Mouse (Mus musculus) stomach, embryonic 14.5 days (tissue): ENCODE measurements around the gene Rabgap1l. TPM values are rescaled to one million over a fixed set of nuclear protein-coding genes. Genes with fewer than 3 reads are reported as not detected.
"Not testable (repeated sequence)": the region's sequence is repeated elsewhere in the genome, so short reads cannot be mapped to it uniquely, and the experiment has no call there.

ENCODE experiments used
- ATAC-seq: fragments of 200-750 bp; cut with Nextera tagmentation; 2 replicates; pipeline ENCODE4 v1.8.0; 2017; ENCODE audit warnings: low read depth, moderate TSS enrichment; ENCODE audit not compliant: insufficient number of reproducible peaks, insufficient read depth, low FRiP score
- H3K27ac ChIP-seq: fragments of 300-500 bp; sonication (generic); 2 replicates; pipeline ENCODE4 v1.5.1; 2014; ENCODE audit warnings: mild to moderate bottlenecking, low read length, moderate library complexity, mixed read lengths
- H3K27me3 ChIP-seq: fragments of 300-500 bp; sonication (generic); 2 replicates; pipeline ENCODE4 v1.6.1; 2014; ENCODE audit warnings: low read length, control low read depth, mixed read lengths; ENCODE audit not compliant: control insufficient read depth, insufficient read depth
- H3K36me3 ChIP-seq: fragments of 300-500 bp; sonication (generic); 2 replicates; pipeline ENCODE4 v1.6.1; 2014; ENCODE audit warnings: mild to moderate bottlenecking, control low read depth, low read length, moderate library complexity, mixed read lengths; ENCODE audit not compliant: control insufficient read depth, insufficient read depth
- H3K4me1 ChIP-seq: fragments of 300-500 bp; sonication (generic); 2 replicates; pipeline ENCODE4 v1.6.1; 2014; ENCODE audit warnings: low read length, control low read depth, mixed read lengths; ENCODE audit not compliant: control insufficient read depth, insufficient read depth
- H3K4me2 ChIP-seq: fragments of 300-500 bp; sonication (generic); replicated peaks from 2 replicates; pipeline ENCODE4 v1.6.1; 2014; ENCODE audit warnings: low read depth, low read length, control low read depth
- H3K4me3 ChIP-seq: fragments of 300-500 bp; sonication (generic); 2 replicates; pipeline ENCODE4 v1.5.1; 2014; ENCODE audit warnings: low read depth, low read length, control low read depth
- H3K9ac ChIP-seq: fragments of 300-500 bp; sonication (generic); replicated peaks from 2 replicates; pipeline ENCODE4 v1.6.1; 2014; ENCODE audit warnings: low read depth, mild to moderate bottlenecking, control low read depth, low read length, moderate library complexity, mixed read lengths
- H3K9me3 ChIP-seq: fragments of 300-500 bp; sonication (generic); 2 replicates; pipeline ENCODE4 v1.6.1; 2016; ENCODE audit warnings: low read depth, low read length, control low read depth; ENCODE audit not compliant: control insufficient read depth
- WGBS: fragments of 180-500 bp; shearing (Covaris S2); extraction: QIAGEN DNeasy Blood & Tissue Kit; methylation state at CpG from one replicate; pipeline ENCODE4 v1.1.7; 2014; 5-methylcytosine and 5-hydroxymethylcytosine counted together
- polyA plus RNA-seq: library from polyadenylated mRNA; unstranded; fragments of >200 nt; fragmentation: Nextera tagmentation; extraction: Ambion mirVana; gene quantifications from 2 replicates; pipeline ENCODE4 v1.2.1, GENCODE M21; 2014

Gene Rabgap1l
- polyA plus RNA-seq, 1 experiment from 2014 or later, result 26.7 TPM

DNA sequence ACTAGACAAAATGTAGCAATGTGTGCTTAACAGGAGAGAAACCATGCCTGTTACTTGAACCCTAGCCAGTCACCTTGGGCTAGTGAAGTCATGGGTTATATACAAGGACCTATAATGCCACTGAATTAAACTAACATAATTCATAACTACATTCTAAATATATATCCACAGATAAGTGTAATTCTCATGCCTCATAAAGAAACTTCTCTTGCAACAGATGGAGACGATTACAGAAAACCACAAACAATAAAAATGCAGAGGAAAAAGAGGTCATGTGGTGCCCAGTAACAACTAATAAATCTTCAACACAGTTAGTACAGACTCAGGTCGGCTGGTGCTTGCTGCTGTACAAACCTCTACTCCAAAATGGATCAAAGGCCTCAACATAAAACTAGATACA lies 174.8 kb downstream of the Rabgap1l start:
- H3K9me3 ChIP-seq, result no peaks in the 10 kb centered on the region
- no peak overlapping the region for H3K9ac ChIP-seq
- WGBS, result 52% methylated on average over 2 of the region's 2 CpGs
- no peak overlapping the region for H3K27ac ChIP-seq
- H3K27me3 ChIP-seq, result no peaks in the 10 kb centered on the region
- H3K4me2 ChIP-seq, result no peak overlapping the region
- no peaks in the 10 kb centered on the region for H3K4me1 ChIP-seq
- H3K4me3 ChIP-seq, result no peak overlapping the region
- ATAC-seq, result no peak
- H3K36me3 ChIP-seq, result no peaks in the 10 kb centered on the region

DNA sequence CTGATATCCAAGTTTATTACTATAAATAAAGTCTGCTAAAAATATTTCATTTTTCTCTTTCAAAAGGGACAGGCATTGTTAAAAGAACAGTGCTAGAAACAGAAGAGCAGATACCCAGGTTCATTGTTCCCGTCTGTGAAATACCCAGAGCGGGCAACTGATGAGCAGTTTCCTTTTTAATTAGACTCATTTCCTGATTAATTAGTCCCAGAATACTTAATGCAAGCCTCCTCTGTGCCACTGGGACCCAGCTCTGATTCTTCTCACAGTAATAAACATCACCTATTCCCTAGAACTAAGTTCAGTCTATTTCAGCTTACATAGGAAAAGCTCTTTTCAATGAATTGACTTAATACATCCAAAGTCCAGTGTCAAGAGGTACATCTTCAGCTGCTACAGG lies 186.6 kb downstream of the Rabgap1l start:
- WGBS, result 81% methylated on average over 2 of the region's 2 CpGs
- Histone ChIP-seq H3K4me1 (no peaks in the 10 kb centered on the region), H3K9me3 (no peaks in the 10 kb centered on the region), H3K4me2 (no peak overlapping the region), H3K9ac (no peak overlapping the region), H3K4me3 (no peak overlapping the region), H3K36me3 (no peaks in the 10 kb centered on the region), H3K27ac (no peak overlapping the region), H3K27me3 (no peaks in the 10 kb centered on the region)
- ATAC-seq, result no peak

DNA sequence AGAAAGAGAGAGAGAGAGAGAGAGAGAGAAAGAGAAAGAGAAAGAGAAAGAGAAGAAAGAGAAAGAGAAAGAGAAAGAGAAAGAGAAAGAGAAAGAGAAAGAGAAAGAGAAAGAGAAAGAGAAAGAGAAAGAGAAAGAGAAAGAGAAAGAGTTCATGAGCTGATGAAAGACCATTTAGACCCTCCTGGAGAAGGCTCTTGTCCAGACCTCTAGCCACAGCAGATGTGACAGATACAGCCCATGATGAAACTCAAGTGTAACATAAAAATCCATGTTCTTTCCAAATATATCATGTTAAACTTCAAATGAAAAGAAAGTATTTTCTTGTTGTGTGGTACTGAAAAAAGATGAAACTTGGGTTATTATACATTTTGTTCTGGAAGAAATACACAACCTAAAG lies 189.7 kb downstream of the Rabgap1l start:
- not testable (repeated sequence) for ATAC-seq, H3K9ac ChIP-seq, H3K4me2 ChIP-seq, H3K9me3 ChIP-seq, H3K27me3 ChIP-seq, H3K27ac ChIP-seq, H3K36me3 ChIP-seq, H3K4me1 ChIP-seq, H3K4me3 ChIP-seq

DNA sequence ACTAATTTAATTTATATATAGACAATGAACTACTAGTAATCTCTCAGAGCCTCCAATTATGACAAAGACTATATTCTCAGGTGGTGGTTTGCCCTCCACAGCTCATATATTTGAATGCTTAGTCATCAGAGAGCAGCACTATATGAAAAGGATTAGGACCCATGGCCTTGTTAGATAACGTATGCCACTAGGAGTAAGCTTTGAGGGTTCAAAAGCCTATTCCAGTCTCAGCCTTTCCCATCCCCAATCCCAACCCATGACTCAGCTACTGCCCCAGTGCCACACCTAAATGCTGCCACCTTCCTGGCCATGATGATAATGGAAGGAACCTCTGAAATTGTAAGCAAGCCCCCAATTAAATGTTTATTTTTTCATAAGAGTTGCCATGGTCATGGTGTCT lies 195.6 kb downstream of the Rabgap1l start:
- no peaks in the 10 kb centered on the region for H3K36me3 ChIP-seq
- no peaks in the 10 kb centered on the region for H3K27me3 ChIP-seq
- H3K9ac ChIP-seq, result no peak overlapping the region
- H3K9me3 ChIP-seq, result no peaks in the 10 kb centered on the region
- no peaks in the 10 kb centered on the region for H3K4me1 ChIP-seq
- no peak overlapping the region for H3K4me3 ChIP-seq
- no peak overlapping the region for H3K27ac ChIP-seq
- WGBS, result 78% methylated on average over 1 of the region's 1 CpGs
- no peak for ATAC-seq
- H3K4me2 ChIP-seq, result no peak overlapping the region

DNA sequence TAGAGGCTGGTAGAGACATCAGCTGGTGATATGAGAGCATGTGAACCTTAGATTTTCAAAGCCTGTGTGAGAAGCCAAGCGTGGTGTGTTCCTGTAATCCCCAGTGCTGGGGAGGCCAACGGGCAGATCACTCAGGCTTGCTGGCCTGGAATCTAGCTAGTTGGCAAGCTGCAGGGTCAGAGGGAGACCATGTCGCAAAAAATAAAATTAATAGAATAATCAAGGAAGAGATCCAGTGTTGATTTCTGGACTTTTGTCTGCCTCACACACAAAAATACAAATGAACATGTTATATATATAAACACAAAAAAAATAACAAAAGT lies 196.1 kb downstream of the Rabgap1l start:
- ATAC-seq, result no peak
- Histone ChIP-seq H3K36me3 (no peaks in the 10 kb centered on the region), H3K27ac (no peak overlapping the region), H3K27me3 (no peaks in the 10 kb centered on the region), H3K4me3 (no peak overlapping the region), H3K9ac (no peak overlapping the region), H3K9me3 (no peaks in the 10 kb centered on the region), H3K4me2 (no peak overlapping the region), H3K4me1 (no peaks in the 10 kb centered on the region)
- 86% methylated on average over 3 of the region's 3 CpGs for WGBS

DNA sequence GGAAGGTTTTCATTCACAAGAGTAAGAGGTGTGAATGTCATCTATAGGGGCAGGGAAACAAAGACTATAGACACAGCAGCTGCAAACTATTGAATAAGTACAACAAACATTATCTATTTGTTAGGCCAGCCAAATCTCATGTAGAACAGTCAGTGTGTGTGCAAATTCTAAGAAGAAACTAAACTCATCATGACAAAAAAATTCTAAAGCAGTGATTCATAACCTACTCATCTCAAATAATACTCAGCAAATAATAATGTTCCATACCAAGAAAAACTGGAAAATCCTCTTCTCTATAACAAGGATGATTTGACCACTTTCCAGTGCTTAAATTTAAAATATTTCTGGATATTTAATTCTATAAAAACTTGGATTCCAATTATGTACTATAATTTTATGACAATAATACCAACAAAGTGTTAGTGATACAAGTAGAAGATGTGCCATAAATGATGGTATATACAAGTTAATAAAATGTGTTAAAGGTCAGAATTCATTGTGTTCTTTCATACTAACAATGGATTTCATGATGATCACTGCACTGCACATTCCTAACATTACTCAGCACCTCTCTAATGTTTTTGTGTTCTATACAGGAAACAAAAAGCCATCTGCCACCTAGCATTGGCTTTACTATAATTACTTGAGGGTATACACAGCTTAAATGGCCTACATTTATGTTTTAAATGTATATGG lies 196.6 kb downstream of the Rabgap1l start:
- no peaks in the 10 kb centered on the region for H3K4me1 ChIP-seq
- no peak for ATAC-seq
- no peak overlapping the region for H3K4me2 ChIP-seq
- no peaks in the 10 kb centered on the region for H3K9me3 ChIP-seq
- H3K9ac ChIP-seq, result no peak overlapping the region
- no peak overlapping the region for H3K27ac ChIP-seq
- no peak overlapping the region for H3K4me3 ChIP-seq
- H3K27me3 ChIP-seq, result no peaks in the 10 kb centered on the region
- no peaks in the 10 kb centered on the region for H3K36me3 ChIP-seq

DNA sequence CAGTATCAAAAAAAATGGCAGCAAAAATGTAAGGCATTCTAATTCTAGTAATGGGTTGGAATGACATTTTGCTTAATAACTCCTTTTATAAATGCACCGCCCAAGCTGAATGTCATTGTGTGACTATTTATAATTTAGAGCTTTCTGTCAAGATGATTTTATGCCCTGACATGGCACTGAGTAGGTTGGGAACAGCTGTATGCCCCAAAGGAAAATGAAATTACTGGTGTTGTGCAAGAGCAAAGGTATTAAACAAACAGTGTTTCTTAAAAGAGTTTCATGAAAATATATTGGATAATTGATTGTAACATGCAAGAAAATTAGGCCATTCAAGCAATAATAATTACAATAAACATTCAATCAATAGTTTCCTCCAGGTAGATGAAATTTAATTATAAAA lies 198.4 kb downstream of the Rabgap1l start:
- 92% methylated on average over 1 of the region's 1 CpGs for WGBS
- no peaks in the 10 kb centered on the region for H3K9me3 ChIP-seq
- H3K9ac ChIP-seq, result no peak overlapping the region
- ATAC-seq, result no peak
- no peak overlapping the region for H3K4me3 ChIP-seq
- no peak overlapping the region for H3K27ac ChIP-seq
- no peak overlapping the region for H3K4me2 ChIP-seq
- no peaks in the 10 kb centered on the region for H3K27me3 ChIP-seq
- no peaks in the 10 kb centered on the region for H3K4me1 ChIP-seq
- no peaks in the 10 kb centered on the region for H3K36me3 ChIP-seq

DNA sequence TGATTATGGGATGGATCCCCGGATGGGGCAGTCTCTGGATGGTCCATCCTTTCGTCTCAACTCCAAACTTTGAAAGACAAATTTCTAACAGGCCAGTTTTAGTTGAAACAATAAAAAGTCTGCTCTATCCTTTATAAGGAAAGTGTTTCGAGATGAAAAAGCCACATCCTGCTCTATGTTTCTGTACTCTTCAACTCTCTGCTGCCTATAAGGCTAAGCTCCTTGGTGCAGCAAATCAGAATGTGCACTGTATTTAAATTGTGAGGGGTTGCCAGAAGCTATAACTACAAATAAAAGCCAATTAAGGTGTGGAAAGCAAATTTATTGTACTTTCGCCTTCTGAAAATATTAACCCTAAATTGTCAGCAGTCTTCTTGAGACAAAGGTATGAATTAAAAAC lies 198.9 kb downstream of the Rabgap1l start:
- Histone ChIP-seq H3K4me1 (no peaks in the 10 kb centered on the region), H3K9ac (no peak overlapping the region), H3K27me3 (no peaks in the 10 kb centered on the region), H3K27ac (no peak overlapping the region), H3K4me3 (no peak overlapping the region), H3K9me3 (no peaks in the 10 kb centered on the region), H3K36me3 (no peaks in the 10 kb centered on the region), H3K4me2 (no peak overlapping the region)
- 90% methylated on average over 4 of the region's 4 CpGs for WGBS
- ATAC-seq, result no peak

DNA sequence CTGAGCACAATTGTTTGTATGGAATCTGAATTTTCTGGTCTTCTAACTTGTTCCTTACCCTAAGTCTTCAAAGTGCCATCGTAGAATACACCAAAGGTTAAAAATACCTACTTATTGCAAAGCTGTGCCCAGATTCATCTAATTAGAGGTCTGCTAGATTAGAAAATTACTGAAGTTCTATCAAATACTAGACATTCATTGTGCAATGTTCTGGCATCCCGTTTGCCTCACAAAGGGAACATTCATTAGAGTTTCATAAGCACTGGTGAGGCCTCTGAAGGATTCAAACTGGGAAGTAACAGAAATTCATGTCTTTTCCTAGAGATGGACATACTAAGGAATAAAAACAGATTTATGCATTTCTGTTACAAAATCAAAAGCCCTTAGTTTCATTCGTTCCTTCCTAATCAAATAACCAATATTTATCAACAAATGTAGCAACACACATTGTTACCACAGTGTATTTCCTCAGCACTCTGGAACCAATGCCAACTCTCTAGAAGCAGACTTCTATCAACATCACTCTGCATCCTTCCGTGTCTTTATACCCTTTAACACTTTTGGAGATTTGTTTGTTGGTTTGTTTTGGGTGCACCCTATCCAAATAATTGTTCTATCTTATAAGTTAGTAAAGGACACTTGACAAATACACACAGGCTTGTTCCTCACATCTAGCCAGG lies 204.0 kb downstream of the Rabgap1l start:
- H3K4me3 ChIP-seq, result no peak overlapping the region
- H3K4me2 ChIP-seq, result no peak overlapping the region
- WGBS, result 79% methylated on average over 4 of the region's 4 CpGs
- no peak for ATAC-seq
- no peaks in the 10 kb centered on the region for H3K27me3 ChIP-seq
- no peak overlapping the region for H3K9ac ChIP-seq
- H3K4me1 ChIP-seq, result no peaks in the 10 kb centered on the region
- H3K27ac ChIP-seq, result no peak overlapping the region
- no peaks in the 10 kb centered on the region for H3K9me3 ChIP-seq
- no peaks in the 10 kb centered on the region for H3K36me3 ChIP-seq
